Mouse (Mus musculus) G1E (cell line): ENCODE results near the gene Atp2c2. TPM values are rescaled to one million over a fixed set of nuclear protein-coding genes. Genes with fewer than 3 reads are reported as not detected.

ENCODE experiments used
- ATAC-seq: 2 replicates; pipeline ENCODE4 v1.8.0; 2016; ENCODE audit warnings: mild to moderate bottlenecking; ENCODE audit not compliant: insufficient number of reproducible peaks, poor library complexity, low FRiP score, severe bottlenecking; ENCODE audit errors: extremely low read depth
- DNase-seq: peaks from one replicate; pipeline ENCODE4 v3.0.0; 2012; ENCODE audit warnings: low spot score
- H3K27me3 ChIP-seq: 2 replicates; pipeline ENCODE4 v1.6.1; 2012; ENCODE audit warnings: mild to moderate bottlenecking, low read length, inconsistent platforms; ENCODE audit not compliant: insufficient read depth
- H3K36me3 ChIP-seq: replicated peaks from 2 replicates; pipeline ENCODE3; 2012; ENCODE audit warnings: mild to moderate bottlenecking, inconsistent platforms
- H3K4me1 ChIP-seq: 2 replicates; pipeline ENCODE4 v1.6.1; 2012; ENCODE audit warnings: low read depth, low read length, inconsistent platforms, mixed read lengths; ENCODE audit not compliant: insufficient read depth
- H3K4me3 ChIP-seq: 2 replicates; pipeline ENCODE4 v1.5.1; 2012; ENCODE audit warnings: low read depth, mild to moderate bottlenecking, inconsistent platforms, low read length, moderate library complexity, mixed read lengths
- H3K9me3 ChIP-seq: replicated peaks from 2 replicates; pipeline ENCODE4 v1.6.1; 2012; ENCODE audit warnings: inconsistent platforms
- CTCF ChIP-seq: IDR thresholded peaks from 2 replicates; pipeline ENCODE4 v1.5.1; 2012; ENCODE audit warnings: low read depth, low read length, inconsistent platforms, mixed read lengths
- GATA1 ChIP-seq: IDR thresholded peaks from 2 replicates; pipeline ENCODE4 v1.6.1; 2012; ENCODE audit warnings: borderline replicate concordance, low read length, inconsistent platforms, mixed read lengths
- GATA2 ChIP-seq: IDR thresholded peaks from 2 replicates; pipeline ENCODE4 v1.6.1; 2012; ENCODE audit warnings: low read depth, low read length, inconsistent platforms, borderline replicate concordance
- POLR2AphosphoS5 ChIP-seq: IDR thresholded peaks from 2 replicates; pipeline ENCODE4 v1.6.1; 2012; ENCODE audit warnings: low read depth, low read length, inconsistent platforms; ENCODE audit not compliant: insufficient replicate concordance
- TAL1 ChIP-seq: conservative IDR thresholded peaks from 2 replicates; pipeline ENCODE4 v1.6.1; 2012; ENCODE audit warnings: low read depth, low read length, inconsistent platforms, mixed read lengths
- polyA plus RNA-seq: library from polyadenylated mRNA; stranded (reverse); fragments of >175 nt; gene quantifications from 2 replicates; pipeline ENCODE4 v1.2.3, GENCODE M21; 2012
- total RNA-seq, 2 experiments: library from RNA; stranded (forward) in 1 of 2; stranded (reverse) in 1 of 2; fragments of 200-1000 nt in 1 of 2; fragments of >200 nt in 1 of 2; fragmentation: Nextera tagmentation in 1 of 2; gene quantifications; 2 replicates each; pipeline ENCODE4 v1.2.3; 2014 to 2017

Gene Atp2c2
- total and polyA plus RNA-seq, 3 experiments, result not detected

GRCm38 (mm10) chr8:119791804-119792704, 92.2 kb downstream of the Atp2c2 start:
- TF ChIP-seq GATA2 (no peak), CTCF (no peak), POLR2AphosphoS5 (no peak), GATA1 (no peak), TAL1 (no peak)
- no peak overlapping the region for H3K4me3 ChIP-seq
- 0 out of 2 replicates have a peak, but pooled peaks cover 2% of the 10 kb centered on the region for H3K4me1 ChIP-seq
- DNase-seq, result no peak
- peaks cover 47% of the 10 kb centered on the region for H3K27me3 ChIP-seq
- peak; percentile 31 for ATAC-seq
- H3K9me3 ChIP-seq, result no peaks in the 10 kb centered on the region
- H3K36me3 ChIP-seq, result no peaks in the 10 kb centered on the region

GRCm38 (mm10) chr8:119794689-119795088, 94.9 kb downstream of the Atp2c2 start:
- H3K9me3 ChIP-seq, result no peaks in the 10 kb centered on the region
- TF ChIP-seq GATA2 (no peak), CTCF (no peak), POLR2AphosphoS5 (no peak), TAL1 (no peak), GATA1 (no peak)
- no peaks in the 10 kb centered on the region for H3K36me3 ChIP-seq
- peaks cover 41% of the 10 kb centered on the region for H3K27me3 ChIP-seq
- no peak overlapping the region for H3K4me3 ChIP-seq
- ATAC-seq, result no peak
- DNase-seq, result no peak
- peaks cover 6% of the 10 kb centered on the region for H3K4me1 ChIP-seq

- no peak for TF ChIP-seq POLR2AphosphoS5
- no peak for TF ChIP-seq CTCF
- no peak for TF ChIP-seq GATA1
- no peak for TF ChIP-seq GATA2
- no peak for TF ChIP-seq TAL1
- peaks cover 38% of the 10 kb centered on the region for H3K27me3 ChIP-seq
- H3K4me3 ChIP-seq, result no peak overlapping the region
- DNase-seq, result no peak
- peaks cover 6% of the 10 kb centered on the region for H3K4me1 ChIP-seq
- ATAC-seq, result no peak
- H3K36me3 ChIP-seq, result no peaks in the 10 kb centered on the region
- H3K9me3 ChIP-seq, result no peaks in the 10 kb centered on the region
Observed at GRCm38 (mm10) chr8:119795651-119796050, 95.8 kb downstream of the Atp2c2 start.

- Histone ChIP-seq H3K4me3 (no peak overlapping the region), H3K36me3 (no peaks in the 10 kb centered on the region), H3K27me3 (peaks cover 23% of the 10 kb centered on the region), H3K9me3 (no peaks in the 10 kb centered on the region), H3K4me1 (peaks cover 6% of the 10 kb centered on the region)
- ATAC-seq, result peak; percentile 60
- TF ChIP-seq GATA2 (no peak), POLR2AphosphoS5 (no peak), GATA1 (no peak), TAL1 (no peak), CTCF (no peak)
- no peak for DNase-seq
Observed at GRCm38 (mm10) chr8:119798170-119798964, 98.6 kb downstream of the Atp2c2 start.

DNA sequence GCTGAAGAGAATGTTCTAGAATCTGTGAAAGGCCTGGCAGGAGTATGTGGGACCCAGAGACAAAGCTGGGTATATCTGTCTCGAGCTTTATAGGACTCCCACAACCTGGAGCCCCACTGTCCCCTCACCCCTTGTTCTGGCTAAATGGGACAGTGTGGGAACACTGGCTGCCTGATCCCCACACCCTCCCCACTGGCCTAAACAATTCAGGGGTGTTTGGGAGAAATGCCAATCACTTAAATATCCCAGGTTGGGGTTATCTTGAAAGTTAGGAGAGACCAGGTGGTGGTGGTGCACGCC, 99.1 kb downstream of the Atp2c2 start:
- TF ChIP-seq CTCF, result no peak
- TF ChIP-seq GATA1, result no peak
- no peak for TF ChIP-seq GATA2
- no peak for TF ChIP-seq POLR2AphosphoS5
- no peak for TF ChIP-seq TAL1
- DNase-seq (no peak), ATAC-seq (no peak)
- Histone ChIP-seq H3K4me1 (peaks cover 6% of the 10 kb centered on the region), H3K36me3 (no peaks in the 10 kb centered on the region), H3K4me3 (no peak overlapping the region), H3K9me3 (no peaks in the 10 kb centered on the region), H3K27me3 (peaks cover 23% of the 10 kb centered on the region)

DNA sequence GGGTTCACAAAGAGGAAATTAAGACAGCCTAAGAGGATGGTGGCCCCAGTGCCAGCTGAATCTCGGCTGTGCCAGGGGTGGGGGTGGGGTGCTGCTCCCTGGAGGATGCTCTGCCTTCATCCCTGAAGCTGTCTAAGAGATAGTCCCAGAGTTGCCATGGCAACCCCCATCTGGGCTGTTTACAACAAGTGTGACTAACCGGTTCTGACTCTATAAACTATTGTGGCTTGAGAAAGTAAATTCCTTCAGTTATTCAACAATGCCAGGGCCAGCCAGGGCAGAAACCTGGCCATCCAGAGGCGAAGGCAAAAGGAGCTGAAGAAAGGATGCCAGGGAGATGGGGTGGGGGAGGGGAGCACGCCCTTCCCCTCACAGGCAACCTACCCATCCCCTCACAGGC, 101.4 kb downstream of the Atp2c2 start:
- peaks cover 34% of the 10 kb centered on the region for H3K27me3 ChIP-seq
- H3K4me1 ChIP-seq, result peaks cover 6% of the 10 kb centered on the region
- DNase-seq (no peak), ATAC-seq (no peak)
- TF ChIP-seq CTCF, result no peak
- no peak for TF ChIP-seq GATA2
- TF ChIP-seq TAL1, result no peak
- TF ChIP-seq POLR2AphosphoS5, result no peak
- TF ChIP-seq GATA1, result no peak
- H3K4me3 ChIP-seq, result no peak overlapping the region
- no peaks in the 10 kb centered on the region for H3K9me3 ChIP-seq
- no peaks in the 10 kb centered on the region for H3K36me3 ChIP-seq
